Mouse (Mus musculus) MEL (cell line): ENCODE measurements at regions not wholly inside any gene's neighbourhood (a gene's known extent, or its start where the extent isn't known, plus 50 kb on each side); places are given as distances from the start of the nearest gene placed in this dataset.

Source experiments
- CTCF ChIP-seq, 3 experiments: IDR thresholded peaks in 2 of 3; conservative IDR thresholded peaks in 1 of 3; 2 replicates each; pipeline ENCODE4 v1.5.1; 2011 to 2012; ENCODE audit warnings: low read length in 3 of 3, low read depth in 2 of 3, mild to moderate bottlenecking in 2 of 3, improper control_type of control experiment in 1 of 3, inconsistent platforms in 1 of 3, mixed read lengths in 1 of 3, moderate library complexity in 1 of 3; ENCODE audit not compliant: control insufficient read depth in 1 of 3, insufficient read depth in 1 of 3, poor library complexity in 1 of 3, severe bottlenecking in 1 of 3
- ELF1 ChIP-seq: IDR thresholded peaks from 2 replicates; pipeline ENCODE4 v1.6.1; 2014; ENCODE audit warnings: low read depth, mild to moderate bottlenecking, inconsistent platforms, low read length, improper control_type of control experiment, moderate library complexity
- EP300 ChIP-seq, 2 experiments: IDR thresholded peaks; 2 replicates each; pipeline ENCODE4 v1.6.1; 2011; ENCODE audit warnings: improper control_type of control experiment in 2 of 2, low read length in 2 of 2, low read depth in 1 of 2, mild to moderate bottlenecking in 1 of 2
- GATA1 ChIP-seq: IDR thresholded peaks from 2 replicates; pipeline ENCODE4 v1.6.1; 2011; ENCODE audit warnings: low read depth, low read length, improper control_type of control experiment
- POLR2A ChIP-seq, 2 experiments: IDR thresholded peaks; 2 replicates each; pipeline ENCODE4 v1.6.1; 2011 to 2012; ENCODE audit warnings: low read length in 2 of 2, mild to moderate bottlenecking in 2 of 2, control low read depth in 1 of 2, improper control_type of control experiment in 1 of 2, low read depth in 1 of 2, moderate library complexity in 1 of 2; ENCODE audit not compliant: control insufficient read depth in 1 of 2, insufficient read depth in 1 of 2, poor library complexity in 1 of 2
- POLR2AphosphoS2 ChIP-seq: IDR thresholded peaks from 2 replicates; pipeline ENCODE4 v1.6.1; 2011; ENCODE audit warnings: low read length, improper control_type of control experiment
- TAL1 ChIP-seq: IDR thresholded peaks from 2 replicates; pipeline ENCODE4 v1.6.1; 2012; ENCODE audit warnings: mild to moderate bottlenecking, inconsistent platforms, low read length, moderate library complexity, mixed read lengths
- TBP ChIP-seq: IDR thresholded peaks from 2 replicates; pipeline ENCODE4 v1.8.0; 2011; ENCODE audit warnings: low read depth, low read length, improper control_type of control experiment
- TCF12 ChIP-seq: IDR thresholded peaks from 2 replicates; pipeline ENCODE4 v1.6.1; 2014; ENCODE audit warnings: low read depth, mild to moderate bottlenecking, inconsistent platforms, low read length, improper control_type of control experiment, moderate library complexity
- ZC3H11A ChIP-seq: IDR thresholded peaks from 2 replicates; pipeline ENCODE4 v1.6.1; 2012; ENCODE audit warnings: low read depth, mild to moderate bottlenecking, inconsistent platforms, low read length, improper control_type of control experiment

- no peak for TF ChIP-seq TBP
- TF ChIP-seq ZC3H11A: no peak
- TF ChIP-seq POLR2AphosphoS2: no peak
- TF ChIP-seq TCF12: no peak
- TF ChIP-seq TAL1: no peak
- no peak for TF ChIP-seq EP300 (IDR thresholded peaks at IDR 0.05; ENCODE audit: low read depth in 1 of 2, low read length in 2 of 2)
- no peak for TF ChIP-seq POLR2A (IDR thresholded peaks at IDR 0.05; ENCODE audit: control insufficient read depth in 1 of 2, insufficient read depth in 1 of 2, low read depth in 1 of 2, low read length in 2 of 2, poor library complexity in 1 of 2)
- TF ChIP-seq ELF1: no peak
- TF ChIP-seq CTCF (IDR thresholded peaks at IDR 0.05 in 2 of 3, conservative IDR thresholded peaks at IDR 0.05 in 1 of 3; ENCODE audit: control insufficient read depth in 1 of 3, insufficient read depth in 1 of 3, low read depth in 2 of 3, low read length in 3 of 3, poor library complexity in 1 of 3, severe bottlenecking in 1 of 3): no peak
- TF ChIP-seq GATA1: no peak
These were observed 206.7 kb downstream of the Sec61b start for GRCm38 (mm10) chr4:47681141-47681540.
